Mouse (Mus musculus) cortical plate, adult 2 months (tissue): ENCODE data around the gene Cdh4. TPM values are rescaled to one million over a fixed set of nuclear protein-coding genes. Genes with fewer than 3 reads are reported as not detected.

Experiments
- H3K27ac ChIP-seq: fragments of 200-500 bp; 2 replicates; pipeline ENCODE4 v1.5.1; 2012; ENCODE audit warnings: low read length, control low read depth, inconsistent platforms; ENCODE audit not compliant: insufficient read depth
- H3K4me1 ChIP-seq: fragments of 200-500 bp; 2 replicates; pipeline ENCODE4 v1.6.1; 2011; ENCODE audit warnings: low read length; ENCODE audit not compliant: control insufficient read depth, insufficient read depth
- H3K4me3 ChIP-seq: fragments of 200-500 bp; 2 replicates; pipeline ENCODE4 v1.5.1; 2011; ENCODE audit warnings: mild to moderate bottlenecking, low read length, control low read depth; ENCODE audit not compliant: insufficient read depth
- CTCF ChIP-seq: fragments of 200-500 bp; IDR thresholded peaks from 2 replicates; pipeline ENCODE4 v1.5.1; 2011; ENCODE audit warnings: mild to moderate bottlenecking, control low read depth, low read length; ENCODE audit not compliant: insufficient read depth; ENCODE audit errors: extremely low read depth
- POLR2A ChIP-seq: fragments of 200-500 bp; IDR thresholded peaks from 2 replicates; pipeline ENCODE4 v1.6.1; 2011; ENCODE audit warnings: mild to moderate bottlenecking, low read length, control low read depth; ENCODE audit not compliant: insufficient read depth; ENCODE audit errors: extremely low read depth
- polyA plus RNA-seq: library from polyadenylated mRNA; depleted of rRNA; stranded (reverse); fragments of >200 nt; gene quantifications from 2 replicates; pipeline ENCODE4 v1.2.3, GENCODE M21; 2012

Gene Cdh4
- polyA plus RNA-seq, 1 experiment = 5.2 TPM

GRCm38 (mm10) chr2:179934165-179934564, 491.9 kb downstream of the Cdh4 start:
- TF ChIP-seq CTCF (no peak), POLR2A (no peak)
- H3K4me3 ChIP-seq = no peak overlapping the region
- no peaks in the 10 kb centered on the region; the same call in 1 of the 2 replicates for H3K4me1 ChIP-seq
- no peak overlapping the region for H3K27ac ChIP-seq

- H3K27ac ChIP-seq = no peak overlapping the region
- TF ChIP-seq POLR2A = no peak
- no peak for TF ChIP-seq CTCF
- no peak overlapping the region for H3K4me3 ChIP-seq
- H3K4me1 ChIP-seq = peaks cover 5% of the 10 kb centered on the region
These were observed 494.9 kb downstream of the Cdh4 start for GRCm38 (mm10) chr2:179937091-179937490.

GRCm38 (mm10) chr2:179941696-179942095, 499.5 kb downstream of the Cdh4 start:
- TF ChIP-seq POLR2A = no peak
- peaks cover 5% of the 10 kb centered on the region for H3K4me1 ChIP-seq
- H3K27ac ChIP-seq = no peak overlapping the region
- H3K4me3 ChIP-seq = no peak overlapping the region

DNA sequence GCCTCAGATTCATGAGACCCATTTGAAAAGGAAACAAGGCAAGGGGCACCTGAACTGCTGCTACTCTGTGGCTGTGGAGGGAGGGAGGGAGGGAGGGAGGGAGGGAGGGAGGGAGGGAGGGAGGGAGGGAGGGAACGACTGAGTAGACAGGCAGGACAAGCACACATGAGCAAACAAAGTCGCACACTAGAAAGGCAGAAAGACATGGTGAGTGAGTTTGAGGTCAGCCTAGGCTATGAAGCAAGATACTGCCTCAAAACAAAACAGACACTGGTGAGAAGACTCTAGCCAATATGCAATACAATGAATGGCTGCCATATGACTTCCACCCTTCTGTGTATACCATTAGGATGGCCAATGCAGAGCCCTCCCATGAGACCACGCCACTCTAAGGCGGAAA, 502.8 kb downstream of the Cdh4 start:
- TF ChIP-seq CTCF (no peak), POLR2A (no peak)
- H3K4me1 ChIP-seq = peaks cover 8% of the 10 kb centered on the region
- H3K27ac ChIP-seq = no peak overlapping the region

DNA sequence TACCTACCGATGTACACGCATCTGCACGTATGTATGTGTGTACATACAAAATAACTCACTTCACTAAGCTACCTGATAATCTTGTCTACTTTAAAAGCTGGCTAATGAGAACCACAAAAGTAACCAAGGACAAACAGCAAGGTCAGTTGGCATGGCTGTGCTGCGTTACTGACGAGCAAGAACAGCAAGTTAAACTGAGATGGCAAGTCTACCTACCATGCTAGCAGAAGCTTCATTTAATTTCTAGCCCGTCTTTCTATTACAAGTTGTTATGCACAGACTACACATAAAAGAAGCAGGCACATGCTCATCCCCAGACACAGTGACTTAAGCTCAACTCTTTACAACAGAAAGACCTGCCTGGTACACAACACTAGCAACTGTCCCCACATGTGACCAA, 504.3 kb downstream of the Cdh4 start:
- Histone ChIP-seq H3K4me1 (0 out of 2 replicates have a peak, but pooled peaks cover 6% of the 10 kb centered on the region), H3K4me3 (no peak overlapping the region), H3K27ac (no peak overlapping the region)
- TF ChIP-seq CTCF = no peak

More for the DNA sequence above, 502.8 kb downstream of the Cdh4 start:
- no peak overlapping the region for H3K4me3 ChIP-seq

GRCm38 (mm10) chr2:179947607-179948006, 505.4 kb downstream of the Cdh4 start:
- Histone ChIP-seq H3K27ac (no peak overlapping the region), H3K4me1 (0 out of 2 replicates have a peak, but pooled peaks cover 6% of the 10 kb centered on the region), H3K4me3 (no peak overlapping the region)
- TF ChIP-seq POLR2A (no peak), CTCF (no peak)

GRCm38 (mm10) chr2:179948820-179949219, 506.6 kb downstream of the Cdh4 start:
- Histone ChIP-seq H3K4me3 (no peak overlapping the region), H3K27ac (no peak overlapping the region), H3K4me1 (0 out of 2 replicates have a peak, but pooled peaks cover 6% of the 10 kb centered on the region)
- TF ChIP-seq CTCF (no peak), POLR2A (no peak)
